Mouse (Mus musculus) gastrocnemius, adult 2 months (tissue): ENCODE results near the gene Wscd2. TPM values are rescaled to one million over a fixed set of nuclear protein-coding genes. Genes with fewer than 3 reads are reported as not detected.
A peak's percentile ranks its signal among the peaks of the same experiment; 100 is the strongest.

Source experiments
- DNase-seq: peaks from one replicate; pipeline ENCODE4 v3.0.0; 2022
- H3K27ac ChIP-seq: fragments of 200-600 bp; 2 replicates; pipeline ENCODE4 v1.8.1; 2022; ENCODE audit warnings: mild to moderate bottlenecking
- H3K4me3 ChIP-seq: fragments of 200-600 bp; 2 replicates; pipeline ENCODE4 v1.8.1; 2022; ENCODE audit warnings: mild to moderate bottlenecking, moderate library complexity
- CTCF ChIP-seq: fragments of 200-600 bp; IDR thresholded peaks from 2 replicates; pipeline ENCODE4 v1.8.1; 2022; ENCODE audit warnings: antibody characterized with exemption, mild to moderate bottlenecking, moderate library complexity
- intact Hi-C: fragments of 180-260 bp; cut with DNase I; formaldehyde crosslinking; loops from one replicate; pipeline ENCODE4 v1.15.1; 2025
- total RNA-seq, 2 experiments: library from RNA; stranded (reverse); gene quantifications; 2 replicates each; pipeline ENCODE4 v1.2.3; 2021

Gene Wscd2
- total RNA-seq, 2 experiments from 2014 or later = 0.08 to 0.36 TPM

GRCm38 (mm10) chr5:113555684-113556083, 65.6 kb downstream of the Wscd2 start:
- intact Hi-C loops = no loop called here
- Histone ChIP-seq H3K4me3 (no peak overlapping the region), H3K27ac (no peak overlapping the region)
- no peak for TF ChIP-seq CTCF
- DNase-seq = peak; percentile 29

- Histone ChIP-seq H3K4me3 (no peak overlapping the region), H3K27ac (no peak overlapping the region)
- no peak for TF ChIP-seq CTCF
- intact Hi-C loops = no loop called here
- DNase-seq = no peak
Measured at GRCm38 (mm10) chr5:113558065-113558464, 67.9 kb downstream of the Wscd2 start.

- intact Hi-C loops = no loop called here
- Histone ChIP-seq H3K27ac (peak overlapping the region; percentile 38; the same call in 1 of the 2 replicates), H3K4me3 (no peak overlapping the region)
- no peak for TF ChIP-seq CTCF
- DNase-seq = no peak
Measured at GRCm38 (mm10) chr5:113559627-113560026, 69.5 kb downstream of the Wscd2 start.

GRCm38 (mm10) chr5:113564463-113564862, 74.3 kb downstream of the Wscd2 start:
- Histone ChIP-seq H3K27ac (no peak overlapping the region), H3K4me3 (no peak overlapping the region)
- no peak for DNase-seq
- no peak for TF ChIP-seq CTCF
- intact Hi-C loops = no loop called here

GRCm38 (mm10) chr5:113565101-113565854, 75.1 kb downstream of the Wscd2 start:
- TF ChIP-seq CTCF = no peak
- intact Hi-C loops = no loop called here
- DNase-seq = no peak
- Histone ChIP-seq H3K27ac (no peak overlapping the region), H3K4me3 (no peak overlapping the region)

- intact Hi-C loops = no loop called here
- no peak for TF ChIP-seq CTCF
- Histone ChIP-seq H3K27ac (no peak overlapping the region), H3K4me3 (no peak overlapping the region)
- DNase-seq = no peak
Measured at GRCm38 (mm10) chr5:113565858-113566257, 75.7 kb downstream of the Wscd2 start.

GRCm38 (mm10) chr5:113570056-113570717, 80.1 kb downstream of the Wscd2 start:
- intact Hi-C loops = loop anchor here (10.0 kb wide), 1 partner anchor 195 kb away; no protein-coding TSS in a partner anchor
- DNase-seq = no peak
- no peak for TF ChIP-seq CTCF
- Histone ChIP-seq H3K27ac (no peak overlapping the region), H3K4me3 (no peak overlapping the region)

- DNase-seq = no peak
- 0 out of 2 replicates have a peak overlapping the region, but pooled peaks have one; percentile 24 for H3K4me3 ChIP-seq
- intact Hi-C loops = loop anchor here (10.0 kb wide), 1 partner anchor 203 kb away; no protein-coding TSS in a partner anchor
- no peak for TF ChIP-seq CTCF
- no peak overlapping the region for H3K27ac ChIP-seq
Measured at GRCm38 (mm10) chr5:113577555-113577954, 87.4 kb downstream of the Wscd2 start.

GRCm38 (mm10) chr5:113578428-113578827, 88.3 kb downstream of the Wscd2 start:
- H3K27ac ChIP-seq = no peak overlapping the region
- TF ChIP-seq CTCF = no peak
- intact Hi-C loops = loop anchor here (10.0 kb wide), 1 partner anchor 204 kb away; no protein-coding TSS in a partner anchor
- no peak for DNase-seq
- no peak overlapping the region for H3K4me3 ChIP-seq

- no peak for DNase-seq
- no peak for TF ChIP-seq CTCF
- intact Hi-C loops = loop anchor here (10.0 kb wide), 1 partner anchor 204 kb away; no protein-coding TSS in a partner anchor
- H3K4me3 ChIP-seq = no peak overlapping the region
- H3K27ac ChIP-seq = no peak overlapping the region
Measured at GRCm38 (mm10) chr5:113579128-113579527, 89.0 kb downstream of the Wscd2 start.

- DNase-seq = no peak
- Histone ChIP-seq H3K4me3 (no peak overlapping the region), H3K27ac (no peak overlapping the region)
- peak; percentile 54 for TF ChIP-seq CTCF
- intact Hi-C loops = no loop called here
Measured at GRCm38 (mm10) chr5:113580248-113580647, 90.1 kb downstream of the Wscd2 start.

GRCm38 (mm10) chr5:113580801-113581200, 90.7 kb downstream of the Wscd2 start:
- intact Hi-C loops = no loop called here
- no peak for DNase-seq

GRCm38 (mm10) chr5:113583424-113584162, 93.5 kb downstream of the Wscd2 start:
- no peak overlapping the region for H3K4me3 ChIP-seq
- no peak overlapping the region for H3K27ac ChIP-seq
- TF ChIP-seq CTCF = no peak
- DNase-seq = no peak
- intact Hi-C loops = no loop called here

More at GRCm38 (mm10) chr5:113580801-113581200, 90.7 kb downstream of the Wscd2 start:
- TF ChIP-seq CTCF = no peak
- no peak overlapping the region for H3K27ac ChIP-seq
- no peak overlapping the region for H3K4me3 ChIP-seq
